Mouse (Mus musculus): ENCODE data around the gene Sept9. TPM values are rescaled to one million over a fixed set of nuclear protein-coding genes. Genes with fewer than 3 reads are reported as not detected.

The Sept9 gene
- total and polyA plus RNA-seq, 3 experiments, result 115 to 469 (median 292) TPM

DNA sequence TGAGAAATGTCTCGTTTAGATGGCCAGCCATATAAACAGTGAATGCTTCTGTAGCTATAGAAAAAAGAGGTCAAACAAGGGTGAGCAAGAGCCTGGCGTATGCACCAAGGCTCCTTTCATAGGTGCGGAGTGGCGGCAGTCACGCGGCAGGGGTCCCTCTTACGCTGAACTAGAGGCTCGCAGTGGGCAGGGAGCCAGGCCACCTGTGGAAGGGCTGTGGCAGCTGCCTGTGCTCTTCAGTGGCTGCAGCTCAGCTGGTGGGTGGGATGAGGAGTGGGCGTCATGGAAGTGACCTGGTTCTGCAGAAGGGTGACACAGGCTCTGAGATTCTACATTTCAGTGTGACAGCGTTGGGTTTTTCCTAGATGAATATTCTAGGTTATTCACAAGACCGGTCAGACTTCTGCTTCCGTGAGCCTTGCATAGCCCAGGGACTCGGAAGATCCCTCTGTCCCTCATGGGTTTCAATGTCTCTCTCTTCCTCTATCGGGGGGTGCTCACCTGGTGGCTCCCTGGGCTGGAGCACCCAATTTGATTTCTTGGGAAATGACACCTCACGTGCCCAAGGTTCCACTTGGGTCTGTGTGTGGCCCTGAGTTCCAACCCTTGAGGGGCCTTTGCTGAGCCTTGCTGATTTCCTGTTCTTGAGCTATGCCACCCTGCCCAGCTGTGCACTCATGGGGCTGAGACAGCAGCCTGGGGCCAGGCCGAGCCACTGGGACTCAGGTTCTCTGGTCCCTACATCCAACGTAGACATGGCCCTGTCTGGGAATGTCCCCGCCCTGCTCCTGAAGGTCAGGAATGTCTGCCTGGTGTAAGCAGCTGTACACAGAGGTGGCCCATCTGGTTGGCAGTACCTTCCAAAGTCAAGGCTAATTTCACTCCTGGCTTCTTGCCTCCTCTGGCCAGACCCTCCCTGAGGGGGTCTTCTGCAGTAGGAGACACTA, 55.0 kb downstream of the Sept9 start:
- Histone ChIP-seq H3K4me3 (ENCODE audit: low read depth, low read length) (no peak overlapping the region), H3K4me1 (ENCODE audit: insufficient read depth, low read depth, low read length) (peaks cover 11% of the 10 kb centered on the region), H3K9me3 (replicated peaks) (no peaks in the 10 kb centered on the region), H3K27me3 (ENCODE audit: insufficient read depth, low read length) (peaks cover 28% of the 10 kb centered on the region), H3K36me3 (replicated peaks) (no peaks in the 10 kb centered on the region)
- TF ChIP-seq CTCF (IDR thresholded peaks at IDR 0.05; ENCODE audit: low read depth, low read length) (no peak), TAL1 (conservative IDR thresholded peaks at IDR 0.05; ENCODE audit: low read depth, low read length) (no peak)
- no peak for ATAC-seq (ENCODE audit: extremely low read depth, insufficient number of reproducible peaks, low FRiP score, poor library complexity, severe bottlenecking)
- DNase-seq (ENCODE audit: low spot score), result no peak

DNA sequence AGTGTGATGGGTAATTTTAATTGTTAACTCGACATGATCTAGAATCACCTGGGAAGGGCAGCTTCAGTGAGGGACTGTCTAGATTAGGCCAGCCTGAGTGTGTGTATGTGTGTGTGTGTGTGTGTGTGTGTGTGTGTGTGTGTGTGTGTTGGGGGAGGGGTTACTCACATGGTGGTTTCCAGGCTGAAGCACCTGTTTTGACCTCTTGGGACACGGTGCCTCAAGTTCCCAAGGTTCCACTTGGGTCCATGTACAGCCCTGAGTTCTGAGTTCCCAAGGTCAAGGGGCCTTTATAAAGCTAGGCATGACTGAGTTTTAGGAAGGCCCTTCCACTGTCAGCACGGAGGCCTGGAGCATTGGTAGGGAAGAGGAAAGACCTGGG, 55.6 kb downstream of the Sept9 start:
- no peak overlapping the region for H3K4me3 ChIP-seq (ENCODE audit: low read depth, low read length)
- ATAC-seq (ENCODE audit: extremely low read depth, insufficient number of reproducible peaks, low FRiP score, poor library complexity, severe bottlenecking) (no peak), DNase-seq (ENCODE audit: low spot score) (no peak)
- TF ChIP-seq CTCF (IDR thresholded peaks at IDR 0.05; ENCODE audit: low read depth, low read length) (no peak), GATA2 (IDR thresholded peaks at IDR 0.05; ENCODE audit: borderline replicate concordance, low read depth, low read length) (no peak), TAL1 (conservative IDR thresholded peaks at IDR 0.05; ENCODE audit: low read depth, low read length) (no peak), GATA1 (IDR thresholded peaks at IDR 0.05; ENCODE audit: borderline replicate concordance, low read length) (no peak), POLR2AphosphoS5 (IDR thresholded peaks at IDR 0.05; ENCODE audit: insufficient replicate concordance, low read depth, low read length) (no peak)
- H3K4me1 ChIP-seq (ENCODE audit: insufficient read depth, low read depth, low read length), result peaks cover 4% of the 10 kb centered on the region
- H3K9me3 ChIP-seq (replicated peaks), result no peaks in the 10 kb centered on the region
- H3K36me3 ChIP-seq (replicated peaks), result no peaks in the 10 kb centered on the region
- H3K27me3 ChIP-seq (ENCODE audit: insufficient read depth, low read length), result peaks cover 25% of the 10 kb centered on the region

GRCm38 (mm10) chr11:117256088-117256487, 56.6 kb downstream of the Sept9 start:
- DNase-seq (ENCODE audit: low spot score) (no peak), ATAC-seq (ENCODE audit: extremely low read depth, insufficient number of reproducible peaks, low FRiP score, poor library complexity, severe bottlenecking) (no peak)
- no peak overlapping the region for H3K4me3 ChIP-seq (ENCODE audit: low read depth, low read length)
- H3K4me1 ChIP-seq (ENCODE audit: insufficient read depth, low read depth, low read length), result no peaks in the 10 kb centered on the region
- peaks cover 24% of the 10 kb centered on the region for H3K27me3 ChIP-seq (ENCODE audit: insufficient read depth, low read length)
- TF ChIP-seq TAL1 (conservative IDR thresholded peaks at IDR 0.05; ENCODE audit: low read depth, low read length) (no peak), GATA2 (IDR thresholded peaks at IDR 0.05; ENCODE audit: borderline replicate concordance, low read depth, low read length) (no peak), CTCF (IDR thresholded peaks at IDR 0.05; ENCODE audit: low read depth, low read length) (no peak), GATA1 (IDR thresholded peaks at IDR 0.05; ENCODE audit: borderline replicate concordance, low read length) (no peak), POLR2AphosphoS5 (IDR thresholded peaks at IDR 0.05; ENCODE audit: insufficient replicate concordance, low read depth, low read length) (no peak)
- no peaks in the 10 kb centered on the region for H3K9me3 ChIP-seq (replicated peaks)
- H3K36me3 ChIP-seq (replicated peaks), result no peaks in the 10 kb centered on the region

GRCm38 (mm10) chr11:117256840-117257239, 57.4 kb downstream of the Sept9 start:
- Histone ChIP-seq H3K4me1 (ENCODE audit: insufficient read depth, low read depth, low read length) (no peaks in the 10 kb centered on the region), H3K36me3 (replicated peaks) (no peaks in the 10 kb centered on the region), H3K4me3 (ENCODE audit: low read depth, low read length) (no peak overlapping the region), H3K27me3 (ENCODE audit: insufficient read depth, low read length) (peaks cover 23% of the 10 kb centered on the region), H3K9me3 (replicated peaks) (no peaks in the 10 kb centered on the region)
- ATAC-seq (ENCODE audit: extremely low read depth, insufficient number of reproducible peaks, low FRiP score, poor library complexity, severe bottlenecking) (no peak), DNase-seq (ENCODE audit: low spot score) (no peak)
- no peak for TF ChIP-seq CTCF (IDR thresholded peaks at IDR 0.05; ENCODE audit: low read depth, low read length)
- no peak for TF ChIP-seq GATA2 (IDR thresholded peaks at IDR 0.05; ENCODE audit: borderline replicate concordance, low read depth, low read length)

- TF ChIP-seq CTCF (IDR thresholded peaks at IDR 0.05; ENCODE audit: low read depth, low read length) (no peak), POLR2AphosphoS5 (IDR thresholded peaks at IDR 0.05; ENCODE audit: insufficient replicate concordance, low read depth, low read length) (no peak), GATA1 (IDR thresholded peaks at IDR 0.05; ENCODE audit: borderline replicate concordance, low read length) (no peak), TAL1 (conservative IDR thresholded peaks at IDR 0.05; ENCODE audit: low read depth, low read length) (no peak), GATA2 (IDR thresholded peaks at IDR 0.05; ENCODE audit: borderline replicate concordance, low read depth, low read length) (no peak)
- ATAC-seq (ENCODE audit: extremely low read depth, insufficient number of reproducible peaks, low FRiP score, poor library complexity, severe bottlenecking) (no peak), DNase-seq (ENCODE audit: low spot score) (no peak)
- Histone ChIP-seq H3K9me3 (replicated peaks) (no peaks in the 10 kb centered on the region), H3K27me3 (ENCODE audit: insufficient read depth, low read length) (peaks cover 23% of the 10 kb centered on the region), H3K4me1 (ENCODE audit: insufficient read depth, low read depth, low read length) (no peaks in the 10 kb centered on the region), H3K36me3 (replicated peaks) (no peaks in the 10 kb centered on the region), H3K4me3 (ENCODE audit: low read depth, low read length) (no peak overlapping the region)
Measured at GRCm38 (mm10) chr11:117257266-117257665, 57.8 kb downstream of the Sept9 start.

GRCm38 (mm10) chr11:117257842-117258241, 58.4 kb downstream of the Sept9 start:
- Histone ChIP-seq H3K9me3 (replicated peaks) (no peaks in the 10 kb centered on the region), H3K4me1 (ENCODE audit: insufficient read depth, low read depth, low read length) (no peaks in the 10 kb centered on the region), H3K4me3 (ENCODE audit: low read depth, low read length) (no peak overlapping the region), H3K27me3 (ENCODE audit: insufficient read depth, low read length) (peaks cover 23% of the 10 kb centered on the region), H3K36me3 (replicated peaks) (no peaks in the 10 kb centered on the region)
- DNase-seq (ENCODE audit: low spot score) (no peak), ATAC-seq (ENCODE audit: extremely low read depth, insufficient number of reproducible peaks, low FRiP score, poor library complexity, severe bottlenecking) (no peak)
- TF ChIP-seq POLR2AphosphoS5 (IDR thresholded peaks at IDR 0.05; ENCODE audit: insufficient replicate concordance, low read depth, low read length) (no peak), CTCF (IDR thresholded peaks at IDR 0.05; ENCODE audit: low read depth, low read length) (no peak)

Measured in G1E (cell line).